Mouse (Mus musculus) forebrain, embryonic 16.5 days (tissue): ENCODE data around the gene Apba1. TPM values are rescaled to one million over a fixed set of nuclear protein-coding genes. Genes with fewer than 3 reads are reported as not detected.

Experiments
- ATAC-seq: fragments of 200-750 bp; cut with Nextera tagmentation; 2 replicates; pipeline ENCODE4 v1.8.0; 2017; ENCODE audit warnings: mild to moderate bottlenecking, moderate library complexity
- H3K27ac ChIP-seq: fragments of 300-500 bp; sonication (generic); 2 replicates; pipeline ENCODE4 v1.5.1; 2014; ENCODE audit warnings: low read length, control low read depth
- H3K27me3 ChIP-seq: fragments of 300-500 bp; sonication (generic); replicated peaks from 2 replicates; pipeline ENCODE4 v1.6.1; 2014; ENCODE audit warnings: low read length; ENCODE audit not compliant: control insufficient read depth, insufficient read depth
- H3K36me3 ChIP-seq: fragments of 300-500 bp; sonication (generic); 2 replicates; pipeline ENCODE4 v1.6.1; 2014; ENCODE audit not compliant: control insufficient read depth, insufficient read depth
- H3K4me1 ChIP-seq: fragments of 300-500 bp; sonication (generic); replicated peaks from 2 replicates; pipeline ENCODE4 v1.6.1; 2014; ENCODE audit warnings: low read length; ENCODE audit not compliant: control insufficient read depth, insufficient read depth
- H3K4me2 ChIP-seq: fragments of 300-500 bp; sonication (generic); 2 replicates; pipeline ENCODE4 v1.6.1; 2014; ENCODE audit warnings: mild to moderate bottlenecking, low read length, control low read depth
- H3K4me3 ChIP-seq: fragments of 300-500 bp; sonication (generic); replicated peaks from 2 replicates; pipeline ENCODE4 v1.5.1; 2014; ENCODE audit warnings: mild to moderate bottlenecking, low read length, control low read depth
- H3K9ac ChIP-seq: fragments of 300-500 bp; sonication (generic); replicated peaks from 2 replicates; pipeline ENCODE4 v1.6.1; 2014; ENCODE audit warnings: low read depth, low read length, control low read depth
- H3K9me3 ChIP-seq: fragments of 300-500 bp; sonication (generic); 2 replicates; pipeline ENCODE4 v1.6.1; 2016; ENCODE audit warnings: low read length; ENCODE audit not compliant: control insufficient read depth
- WGBS: fragments of 180-500 bp; shearing (Covaris S2); extraction: QIAGEN DNeasy Blood & Tissue Kit; methylation state at CpG from one replicate; pipeline ENCODE4 v1.1.7; 2014; 5-methylcytosine and 5-hydroxymethylcytosine counted together
- polyA plus RNA-seq: library from polyadenylated mRNA; unstranded; fragments of >200 nt; fragmentation: Nextera tagmentation; extraction: Ambion mirVana; gene quantifications from 2 replicates; pipeline ENCODE4 v1.2.1, GENCODE M21; 2015

Gene Apba1
- polyA plus RNA-seq, 1 experiment from 2014 or later, result 6.6 TPM

GRCm38 (mm10) chr19:23948301-23949000 lies 189.8 kb downstream of the Apba1 start:
- no peak overlapping the region for H3K4me2 ChIP-seq
- no peak overlapping the region for H3K9ac ChIP-seq
- no peaks in the 10 kb centered on the region for H3K27me3 ChIP-seq
- no peak; the same call in 1 of the 2 replicates for ATAC-seq
- H3K36me3 ChIP-seq, result peaks cover 4% of the 10 kb centered on the region; the same call in 1 of the 2 replicates
- no peak overlapping the region for H3K27ac ChIP-seq
- no peak overlapping the region for H3K4me3 ChIP-seq
- H3K9me3 ChIP-seq, result no peaks in the 10 kb centered on the region
- no peaks in the 10 kb centered on the region; the same call in 1 of the 2 replicates for H3K4me1 ChIP-seq
- WGBS, result 10% methylated on average over 12 of the region's 12 CpGs

GRCm38 (mm10) chr19:23955461-23955860 lies 196.8 kb downstream of the Apba1 start:
- Histone ChIP-seq H3K27ac (no peak overlapping the region), H3K4me1 (peaks cover 11% of the 10 kb centered on the region), H3K27me3 (no peaks in the 10 kb centered on the region), H3K4me2 (no peak overlapping the region), H3K36me3 (no peaks in the 10 kb centered on the region), H3K4me3 (no peak overlapping the region), H3K9ac (no peak overlapping the region), H3K9me3 (no peaks in the 10 kb centered on the region)
- 94% methylated on average over 8 of the region's 8 CpGs for WGBS
- ATAC-seq, result no peak

- no peak overlapping the region for H3K27ac ChIP-seq
- H3K36me3 ChIP-seq, result no peaks in the 10 kb centered on the region
- no peaks in the 10 kb centered on the region for H3K9me3 ChIP-seq
- 76% methylated on average over 17 of the region's 17 CpGs for WGBS
- peaks cover 19% of the 10 kb centered on the region for H3K4me1 ChIP-seq
- no peak for ATAC-seq
- H3K4me2 ChIP-seq, result no peak overlapping the region
- H3K27me3 ChIP-seq, result no peaks in the 10 kb centered on the region
- H3K9ac ChIP-seq, result no peak overlapping the region
- H3K4me3 ChIP-seq, result no peak overlapping the region
These were observed 197.8 kb downstream of the Apba1 start for GRCm38 (mm10) chr19:23956299-23956975.

DNA sequence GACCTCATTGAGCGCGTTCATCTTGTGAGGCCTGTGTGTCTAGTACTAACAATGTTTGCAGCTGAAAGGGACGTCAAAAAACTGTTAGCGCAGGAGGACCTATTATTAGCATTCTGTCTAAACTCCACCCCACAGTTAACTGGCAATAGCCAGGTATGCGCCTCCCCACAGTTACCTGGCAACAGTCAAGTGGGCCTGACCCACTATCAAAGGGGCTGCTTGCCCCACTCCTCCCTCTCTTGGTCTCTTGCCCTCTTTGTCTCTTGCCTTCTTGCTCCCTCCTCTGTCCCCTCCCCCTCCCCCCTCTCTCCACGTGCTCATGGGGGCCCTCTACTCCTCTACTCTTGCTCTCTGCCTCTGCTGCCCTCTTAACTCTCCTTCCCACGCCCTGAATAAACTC lies 198.9 kb downstream of the Apba1 start:
- ATAC-seq, result no peak
- WGBS, result 70% methylated on average over 7 of the region's 7 CpGs
- no peaks in the 10 kb centered on the region for H3K9me3 ChIP-seq
- H3K4me3 ChIP-seq, result no peak overlapping the region
- H3K4me1 ChIP-seq, result peaks cover 19% of the 10 kb centered on the region
- H3K36me3 ChIP-seq, result no peaks in the 10 kb centered on the region
- H3K9ac ChIP-seq, result no peak overlapping the region
- H3K27ac ChIP-seq, result no peak overlapping the region
- no peaks in the 10 kb centered on the region for H3K27me3 ChIP-seq
- no peak overlapping the region for H3K4me2 ChIP-seq

DNA sequence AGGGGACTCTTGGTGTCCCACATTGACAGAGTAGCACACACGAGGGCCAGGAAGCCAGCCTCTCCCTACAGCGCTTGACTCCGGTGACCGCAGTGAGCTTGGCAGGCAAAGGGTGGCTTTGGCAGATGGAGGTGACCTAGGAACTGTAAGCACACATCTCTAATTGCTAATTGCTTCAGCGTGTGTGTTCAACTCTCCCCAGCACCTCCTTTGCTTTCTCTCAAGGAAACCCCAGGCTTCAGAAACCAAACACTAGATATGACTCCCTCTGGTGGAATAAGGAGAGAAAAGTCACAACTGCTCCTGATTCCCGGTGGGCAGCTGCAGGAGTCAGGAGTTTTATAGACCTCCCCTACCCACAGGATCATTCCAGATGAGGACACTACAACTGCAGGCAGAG lies 200.2 kb downstream of the Apba1 start:
- Histone ChIP-seq H3K9me3 (no peaks in the 10 kb centered on the region), H3K36me3 (no peaks in the 10 kb centered on the region), H3K9ac (no peak overlapping the region), H3K27ac (no peak overlapping the region), H3K4me3 (no peak overlapping the region), H3K4me1 (peaks cover 19% of the 10 kb centered on the region), H3K27me3 (no peaks in the 10 kb centered on the region), H3K4me2 (no peak overlapping the region)
- WGBS, result 39% methylated on average over 6 of the region's 6 CpGs
- no peak for ATAC-seq

DNA sequence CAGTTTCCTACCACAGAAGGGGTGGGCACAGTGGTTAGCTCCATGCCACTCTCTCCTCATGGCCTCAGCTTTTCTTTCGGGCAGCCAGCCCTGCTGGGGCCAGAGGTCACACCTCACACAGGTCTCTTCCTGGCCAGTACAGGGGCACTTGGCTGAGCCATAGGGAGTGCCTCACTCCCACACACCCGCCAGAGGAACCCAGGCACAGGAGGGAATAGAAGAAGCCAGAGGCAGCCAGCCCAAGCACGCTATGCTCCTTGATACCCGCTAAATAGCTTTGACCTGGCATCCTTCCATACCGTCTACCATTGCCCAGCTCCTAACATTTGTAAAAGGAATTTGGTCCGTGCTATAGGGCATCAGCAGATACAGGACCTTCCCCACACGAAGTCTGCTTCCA lies 201.2 kb downstream of the Apba1 start:
- H3K9me3 ChIP-seq, result no peaks in the 10 kb centered on the region
- no peaks in the 10 kb centered on the region for H3K27me3 ChIP-seq
- H3K9ac ChIP-seq, result no peak overlapping the region
- no peak overlapping the region for H3K4me2 ChIP-seq
- no peaks in the 10 kb centered on the region for H3K36me3 ChIP-seq
- H3K4me3 ChIP-seq, result no peak overlapping the region
- WGBS, result 19% methylated on average over 7 of the region's 7 CpGs
- ATAC-seq, result peak; percentile 56
- H3K27ac ChIP-seq, result no peak overlapping the region
- H3K4me1 ChIP-seq, result peaks cover 19% of the 10 kb centered on the region

GRCm38 (mm10) chr19:23960275-23960674 lies 201.6 kb downstream of the Apba1 start:
- no peak overlapping the region for H3K27ac ChIP-seq
- no peak overlapping the region for H3K9ac ChIP-seq
- WGBS, result 7% methylated on average over 3 of the region's 3 CpGs
- no peaks in the 10 kb centered on the region for H3K27me3 ChIP-seq
- H3K4me1 ChIP-seq, result peaks cover 19% of the 10 kb centered on the region
- H3K36me3 ChIP-seq, result no peaks in the 10 kb centered on the region
- H3K9me3 ChIP-seq, result no peaks in the 10 kb centered on the region
- no peak overlapping the region for H3K4me2 ChIP-seq
- ATAC-seq, result peak; percentile 58
- H3K4me3 ChIP-seq, result no peak overlapping the region

- Histone ChIP-seq H3K9ac (no peak overlapping the region), H3K4me3 (no peak overlapping the region), H3K4me1 (peaks cover 19% of the 10 kb centered on the region), H3K4me2 (no peak overlapping the region), H3K27ac (no peak overlapping the region), H3K36me3 (no peaks in the 10 kb centered on the region), H3K9me3 (no peaks in the 10 kb centered on the region), H3K27me3 (no peaks in the 10 kb centered on the region)
- WGBS, result 65% methylated on average over 6 of the region's 6 CpGs
- peak; percentile 25; the same call in 1 of the 2 replicates for ATAC-seq
These were observed 202.3 kb downstream of the Apba1 start for GRCm38 (mm10) chr19:23960831-23961447.

DNA sequence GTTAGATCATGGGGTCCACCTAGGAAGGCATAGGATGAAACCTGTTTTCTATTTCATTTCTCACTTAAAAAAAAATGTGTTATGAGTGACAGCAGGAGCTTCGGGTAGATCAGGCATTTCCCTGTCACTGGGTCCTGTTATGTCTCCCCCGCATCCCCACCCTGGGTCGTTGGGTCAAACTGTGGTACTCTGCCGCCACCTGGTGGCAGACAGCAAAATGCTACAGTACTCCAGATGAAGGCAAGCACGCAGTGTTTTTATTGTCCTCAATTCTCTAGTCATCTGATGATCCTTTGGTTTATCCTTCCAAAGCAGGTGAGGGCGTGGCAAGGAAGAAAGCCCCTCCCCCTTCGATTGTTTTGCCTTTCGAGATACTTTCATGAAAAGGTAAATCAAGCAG lies 202.8 kb downstream of the Apba1 start:
- WGBS, result 2% methylated on average over 8 of the region's 8 CpGs
- H3K27me3 ChIP-seq, result no peaks in the 10 kb centered on the region
- ATAC-seq, result peak; percentile 78
- no peak overlapping the region for H3K4me2 ChIP-seq
- no peak overlapping the region for H3K9ac ChIP-seq
- no peak overlapping the region for H3K4me3 ChIP-seq
- H3K9me3 ChIP-seq, result no peaks in the 10 kb centered on the region
- peaks cover 19% of the 10 kb centered on the region for H3K4me1 ChIP-seq
- no peaks in the 10 kb centered on the region for H3K36me3 ChIP-seq
- H3K27ac ChIP-seq, result no peak overlapping the region
